Comparison of ENCODE assay signal across 11 mouse cellular contexts in genomic region chr2:65940351-65940750, GRCm38 (mm10).
DNase-seq lines count a peak whose midpoint lies in the region; ATAC-seq and TF ChIP-seq lines count a peak whose summit lies in the region.
"Had no signal": no experiment of that assay in that cellular context is flagged by ENCODE, and none has a peak within 500 bp of the region (broad histone marks: within the 10 kb centered on the region; RNA-seq: fewer than 3 reads in every experiment).

No protein-coding gene starts in this region.

- H3K36me3 ChIP-seq in forebrain, embryonic 13.5 days (ENCODE audit: poor library complexity, severe bottlenecking): 0 out of 2 replicates have a peak, but pooled peaks cover 4% of the 10 kb centered on the region
- no peaks in the 10 kb centered on the region for H3K36me3 ChIP-seq in forebrain, embryonic 14.5 days (ENCODE audit: control insufficient read depth, insufficient read depth, low read length)
- H3K36me3 ChIP-seq: embryonic facial prominence, embryonic 15.5 days; lung, embryonic 15.5 days had no signal

- no peaks in the 10 kb centered on the region for H3K9me3 ChIP-seq in forebrain, embryonic 13.5 days (replicated peaks)
- no peaks in the 10 kb centered on the region for H3K9me3 ChIP-seq in forebrain, embryonic 14.5 days (replicated peaks; ENCODE audit: control insufficient read depth, low read length)
- H3K9me3 ChIP-seq: embryonic facial prominence, embryonic 15.5 days; lung, embryonic 15.5 days had no signal

- no peak for DNase-seq in forebrain, embryonic 14.5 days (ENCODE audit: low spot score)
- DNase-seq in left cerebral cortex, adult 2 months (ENCODE audit: extremely low spot score in 1 of 2, low spot score in 2 of 2): no peak
- no peak for DNase-seq in left cerebral cortex, adult 18-20 months (ENCODE audit: low spot score in 2 of 2)
- peak; percentile 3 for DNase-seq in NIH3T3 (ENCODE audit: low read depth)
- DNase-seq in fat pad, adult 2 months (ENCODE audit: extremely low read depth, low read depth, low spot score): peak; percentile 54
- DNase-seq in layer of hippocampus, postnatal 36 days: no peak
- DNase-seq in adrenal gland, adult (ENCODE audit: inconsistent age in 2 of 2, low spot score in 1 of 2): no peak
- DNase-seq: gastrocnemius, postnatal 14 days had no signal

- no peak overlapping the region for H3K4me2 ChIP-seq in forebrain, embryonic 13.5 days
- no peak overlapping the region for H3K4me2 ChIP-seq in forebrain, embryonic 14.5 days (ENCODE audit: low read length)
- H3K4me2 ChIP-seq: embryonic facial prominence, embryonic 15.5 days; lung, embryonic 15.5 days had no signal

- intact Hi-C loops in left cerebral cortex, adult 2 months (cut with DNase I): no loop called here

- WGBS in forebrain, embryonic 13.5 days: 79% methylated on average over 5 of the region's 5 CpGs
- WGBS in forebrain, embryonic 14.5 days: 70% methylated on average over 5 of the region's 5 CpGs

- no peak for ATAC-seq in forebrain, embryonic 13.5 days
- no peak for ATAC-seq in forebrain, embryonic 14.5 days

- H3K27ac ChIP-seq in forebrain, embryonic 13.5 days: peak overlapping the region; percentile 48
- H3K27ac ChIP-seq in forebrain, embryonic 14.5 days (ENCODE audit: low read depth, low read length): no peak overlapping the region
- peak overlapping the region; percentile 8; the same call in 1 of the 2 replicates for H3K27ac ChIP-seq in left cerebral cortex, adult 2 months
- H3K27ac ChIP-seq: embryonic facial prominence, embryonic 15.5 days; lung, embryonic 15.5 days had no signal

- H3K4me3 ChIP-seq in forebrain, embryonic 13.5 days: no peak overlapping the region
- no peak overlapping the region for H3K4me3 ChIP-seq in forebrain, embryonic 14.5 days (ENCODE audit: low read depth, low read length)
- H3K4me3 ChIP-seq in left cerebral cortex, adult 2 months: no peak overlapping the region
- H3K4me3 ChIP-seq: embryonic facial prominence, embryonic 15.5 days; lung, embryonic 15.5 days had no signal

- H3K4me1 ChIP-seq in forebrain, embryonic 13.5 days: peaks cover 21% of the 10 kb centered on the region
- H3K4me1 ChIP-seq in forebrain, embryonic 14.5 days (ENCODE audit: control insufficient read depth, insufficient read depth, low read length): peaks cover 2% of the 10 kb centered on the region; the same call in 1 of the 2 replicates
- H3K4me1 ChIP-seq: embryonic facial prominence, embryonic 15.5 days; lung, embryonic 15.5 days had no signal

- H3K27me3 ChIP-seq in forebrain, embryonic 13.5 days: no peaks in the 10 kb centered on the region
- no peaks in the 10 kb centered on the region for H3K27me3 ChIP-seq in forebrain, embryonic 14.5 days (replicated peaks; ENCODE audit: control insufficient read depth, insufficient read depth, low read length)
- H3K27me3 ChIP-seq: embryonic facial prominence, embryonic 15.5 days; lung, embryonic 15.5 days had no signal

- no peak for TF ChIP-seq CTCF in left cerebral cortex, adult 2 months (IDR thresholded peaks at IDR 0.05)

- no peak overlapping the region for H3K9ac ChIP-seq in forebrain, embryonic 13.5 days
- no peak overlapping the region for H3K9ac ChIP-seq in forebrain, embryonic 14.5 days (ENCODE audit: low read length)
- H3K9ac ChIP-seq: embryonic facial prominence, embryonic 15.5 days; lung, embryonic 15.5 days had no signal

Comparison
In these comparisons a context has a peak if more than half of its experiments do, and no peak if none do; other contexts are left out.
1. DNase-seq: peak in NIH3T3 (single experiment) and fat pad, adult 2 months (single experiment); none in forebrain, embryonic 14.5 days (single experiment), left cerebral cortex, adult 2 months (0 of 2), left cerebral cortex, adult 18-20 months (0 of 2), layer of hippocampus, postnatal 36 days (0 of 2) and adrenal gland, adult (0 of 2).